Mouse (Mus musculus) forebrain, embryonic 16.5 days (tissue): ENCODE data around the gene Prkar2a. TPM values are rescaled to one million over a fixed set of nuclear protein-coding genes. Genes with fewer than 3 reads are reported as not detected.

ENCODE experiments used
- ATAC-seq: fragments of 200-750 bp; cut with Nextera tagmentation; 2 replicates; pipeline ENCODE4 v1.8.0; 2017; ENCODE audit warnings: mild to moderate bottlenecking, moderate library complexity
- H3K27ac ChIP-seq: fragments of 300-500 bp; sonication (generic); 2 replicates; pipeline ENCODE4 v1.5.1; 2014; ENCODE audit warnings: low read length, control low read depth
- H3K27me3 ChIP-seq: fragments of 300-500 bp; sonication (generic); replicated peaks from 2 replicates; pipeline ENCODE4 v1.6.1; 2014; ENCODE audit warnings: low read length; ENCODE audit not compliant: control insufficient read depth, insufficient read depth
- H3K36me3 ChIP-seq: fragments of 300-500 bp; sonication (generic); 2 replicates; pipeline ENCODE4 v1.6.1; 2014; ENCODE audit not compliant: control insufficient read depth, insufficient read depth
- H3K4me1 ChIP-seq: fragments of 300-500 bp; sonication (generic); replicated peaks from 2 replicates; pipeline ENCODE4 v1.6.1; 2014; ENCODE audit warnings: low read length; ENCODE audit not compliant: control insufficient read depth, insufficient read depth
- H3K4me2 ChIP-seq: fragments of 300-500 bp; sonication (generic); 2 replicates; pipeline ENCODE4 v1.6.1; 2014; ENCODE audit warnings: mild to moderate bottlenecking, low read length, control low read depth
- H3K4me3 ChIP-seq: fragments of 300-500 bp; sonication (generic); replicated peaks from 2 replicates; pipeline ENCODE4 v1.5.1; 2014; ENCODE audit warnings: mild to moderate bottlenecking, low read length, control low read depth
- H3K9ac ChIP-seq: fragments of 300-500 bp; sonication (generic); replicated peaks from 2 replicates; pipeline ENCODE4 v1.6.1; 2014; ENCODE audit warnings: low read depth, low read length, control low read depth
- H3K9me3 ChIP-seq: fragments of 300-500 bp; sonication (generic); 2 replicates; pipeline ENCODE4 v1.6.1; 2016; ENCODE audit warnings: low read length; ENCODE audit not compliant: control insufficient read depth
- whole genome bisulfite sequencing: fragments of 180-500 bp; shearing (Covaris S2); extraction: QIAGEN DNeasy Blood & Tissue Kit; methylation state at CpG from one replicate; pipeline ENCODE4 v1.1.7; 2014; 5-methylcytosine and 5-hydroxymethylcytosine counted together
- polyA plus RNA-seq: library from polyadenylated mRNA; unstranded; fragments of >200 nt; fragmentation: Nextera tagmentation; extraction: Ambion mirVana; gene quantifications from 2 replicates; pipeline ENCODE4 v1.2.1, GENCODE M21; 2015

The Prkar2a gene
- polyA plus RNA-seq, 1 experiment from 2014 or later: 41.3 TPM

- Histone ChIP-seq H3K4me3 (no peak overlapping the region), H3K4me2 (no peak overlapping the region), H3K9me3 (no peaks in the 10 kb centered on the region), H3K9ac (no peak overlapping the region), H3K27ac (no peak overlapping the region), H3K4me1 (no peaks in the 10 kb centered on the region; the same call in 1 of the 2 replicates), H3K27me3 (no peaks in the 10 kb centered on the region), H3K36me3 (no peaks in the 10 kb centered on the region)
- no peak for ATAC-seq
- WGBS: 35% methylated on average over 6 of the region's 6 CpGs
These were observed 68.3 kb downstream of the Prkar2a start for GRCm38 (mm10) chr9:108757406-108757805.

GRCm38 (mm10) chr9:108759121-108759520 lies 70.0 kb downstream of the Prkar2a start:
- Histone ChIP-seq H3K9ac (no peak overlapping the region), H3K36me3 (no peaks in the 10 kb centered on the region), H3K4me3 (no peak overlapping the region), H3K27me3 (no peaks in the 10 kb centered on the region), H3K27ac (no peak overlapping the region), H3K4me2 (no peak overlapping the region), H3K9me3 (no peaks in the 10 kb centered on the region), H3K4me1 (no peaks in the 10 kb centered on the region)
- ATAC-seq: no peak
- WGBS: 96% methylated on average over 20 of the region's 20 CpGs

- WGBS: 56% methylated on average over 2 of the region's 2 CpGs
- no peak for ATAC-seq
- H3K9ac ChIP-seq: no peak overlapping the region
These were observed 70.7 kb downstream of the Prkar2a start for GRCm38 (mm10) chr9:108759805-108760204.

GRCm38 (mm10) chr9:108761561-108761960 lies 72.4 kb downstream of the Prkar2a start:
- no peak overlapping the region for H3K4me3 ChIP-seq
- no peak for ATAC-seq
- H3K36me3 ChIP-seq: no peaks in the 10 kb centered on the region

More at GRCm38 (mm10) chr9:108759805-108760204, 70.7 kb downstream of the Prkar2a start:
- Histone ChIP-seq H3K27me3 (no peaks in the 10 kb centered on the region), H3K36me3 (no peaks in the 10 kb centered on the region), H3K4me1 (no peaks in the 10 kb centered on the region), H3K4me2 (no peak overlapping the region), H3K27ac (no peak overlapping the region), H3K4me3 (no peak overlapping the region), H3K9me3 (no peaks in the 10 kb centered on the region)

GRCm38 (mm10) chr9:108764971-108765370 lies 75.9 kb downstream of the Prkar2a start:
- H3K27ac ChIP-seq: no peak overlapping the region
- no peak overlapping the region for H3K4me3 ChIP-seq
- ATAC-seq: no peak
- WGBS: 81% methylated on average over 10 of the region's 10 CpGs
- no peak overlapping the region for H3K4me2 ChIP-seq
- H3K27me3 ChIP-seq: no peaks in the 10 kb centered on the region
- H3K9ac ChIP-seq: no peak overlapping the region
- H3K4me1 ChIP-seq: no peaks in the 10 kb centered on the region
- no peaks in the 10 kb centered on the region for H3K36me3 ChIP-seq
- no peaks in the 10 kb centered on the region for H3K9me3 ChIP-seq

More at GRCm38 (mm10) chr9:108761561-108761960, 72.4 kb downstream of the Prkar2a start:
- H3K27me3 ChIP-seq: no peaks in the 10 kb centered on the region
- no peaks in the 10 kb centered on the region for H3K4me1 ChIP-seq
- no peak overlapping the region for H3K4me2 ChIP-seq
- H3K27ac ChIP-seq: no peak overlapping the region
- H3K9me3 ChIP-seq: no peaks in the 10 kb centered on the region
- H3K9ac ChIP-seq: no peak overlapping the region

DNA sequence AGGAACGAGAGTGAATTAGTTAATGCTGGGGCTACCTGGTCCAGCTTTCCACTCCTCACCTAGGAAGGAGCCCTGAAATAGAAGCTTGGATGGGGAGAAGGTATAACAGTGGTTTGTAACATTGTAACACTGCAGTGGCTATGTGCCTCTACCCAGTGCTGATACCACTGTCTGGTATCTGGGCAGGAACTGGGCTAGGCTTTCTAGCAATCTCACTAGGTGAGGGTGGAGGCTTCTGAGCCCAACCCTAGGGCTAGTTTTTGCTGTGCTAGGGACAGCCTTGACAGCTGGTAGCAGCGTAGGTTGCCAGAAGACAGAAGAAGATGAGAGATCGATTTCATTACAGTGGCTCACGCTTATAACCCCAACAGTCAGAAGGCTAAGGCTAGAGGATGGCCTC lies 87.5 kb downstream of the Prkar2a start:
- no peak overlapping the region for H3K4me2 ChIP-seq
- WGBS: 89% methylated on average over 4 of the region's 4 CpGs
- no peaks in the 10 kb centered on the region for H3K9me3 ChIP-seq
- no peaks in the 10 kb centered on the region for H3K27me3 ChIP-seq
- H3K27ac ChIP-seq: no peak overlapping the region
- 0 out of 2 replicates have a peak, but pooled peaks cover 2% of the 10 kb centered on the region for H3K4me1 ChIP-seq
- no peak overlapping the region for H3K4me3 ChIP-seq
- H3K36me3 ChIP-seq: no peaks in the 10 kb centered on the region
- ATAC-seq: no peak
- H3K9ac ChIP-seq: no peak overlapping the region

DNA sequence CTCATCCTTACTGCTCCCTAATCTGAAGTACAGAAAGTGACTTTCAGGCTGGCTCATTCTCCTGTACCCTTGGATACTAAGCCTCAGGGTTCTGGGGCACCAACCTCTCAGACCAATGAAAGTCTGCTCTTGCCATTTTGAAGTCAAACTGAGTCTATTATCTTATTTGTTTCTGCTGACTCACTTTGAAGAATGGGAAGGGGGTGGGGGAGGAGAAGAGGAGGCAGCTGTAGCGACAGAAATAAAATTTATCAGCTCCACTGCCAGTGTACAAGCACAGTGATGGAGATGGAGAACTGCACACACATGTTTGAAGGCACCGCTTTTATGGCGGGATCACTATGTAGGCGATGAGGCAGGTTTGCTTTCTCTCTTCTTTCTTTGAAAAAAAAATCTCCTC lies 88.2 kb downstream of the Prkar2a start:
- H3K4me3 ChIP-seq: no peak overlapping the region
- WGBS: 81% methylated on average over 4 of the region's 4 CpGs
- H3K9ac ChIP-seq: no peak overlapping the region
- H3K4me1 ChIP-seq: 0 out of 2 replicates have a peak, but pooled peaks cover 2% of the 10 kb centered on the region
- H3K9me3 ChIP-seq: no peaks in the 10 kb centered on the region
- H3K27me3 ChIP-seq: no peaks in the 10 kb centered on the region
- no peak overlapping the region for H3K4me2 ChIP-seq
- no peaks in the 10 kb centered on the region for H3K36me3 ChIP-seq
- H3K27ac ChIP-seq: no peak overlapping the region
- ATAC-seq: no peak

DNA sequence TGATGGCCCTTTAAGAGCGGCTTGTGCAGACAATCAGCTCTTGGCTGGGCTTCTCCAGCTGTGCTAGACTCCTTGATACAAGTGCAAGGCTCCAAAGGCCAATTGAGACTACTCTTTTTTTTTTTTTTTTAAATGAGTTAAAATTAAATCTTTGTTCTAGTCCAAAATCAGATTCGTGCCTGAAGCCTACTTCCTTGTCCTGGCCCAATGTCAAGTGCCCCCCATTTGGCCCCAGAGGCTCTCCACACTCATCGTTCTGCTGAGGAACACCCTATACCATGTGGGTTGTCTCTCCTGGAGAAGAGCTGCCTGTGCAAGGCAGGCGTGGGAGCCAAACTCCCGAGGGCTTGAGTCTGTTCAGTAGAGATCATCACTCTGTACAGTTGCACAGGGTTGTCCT lies 91.8 kb downstream of the Prkar2a start:
- Histone ChIP-seq H3K36me3 (no peaks in the 10 kb centered on the region), H3K9ac (no peak overlapping the region), H3K9me3 (no peaks in the 10 kb centered on the region), H3K27me3 (no peaks in the 10 kb centered on the region), H3K4me1 (peaks cover 12% of the 10 kb centered on the region), H3K27ac (no peak overlapping the region), H3K4me3 (no peak overlapping the region), H3K4me2 (no peak overlapping the region)
- no peak for ATAC-seq
- WGBS: 70% methylated on average over 5 of the region's 5 CpGs

- peaks cover 20% of the 10 kb centered on the region for H3K4me1 ChIP-seq
- H3K27ac ChIP-seq: no peak overlapping the region
- no peaks in the 10 kb centered on the region for H3K9me3 ChIP-seq
- WGBS: 85% methylated on average over 4 of the region's 4 CpGs
- no peaks in the 10 kb centered on the region for H3K27me3 ChIP-seq
- no peak for ATAC-seq
- H3K36me3 ChIP-seq: no peaks in the 10 kb centered on the region
- no peak overlapping the region for H3K4me3 ChIP-seq
- H3K9ac ChIP-seq: no peak overlapping the region
- no peak overlapping the region for H3K4me2 ChIP-seq
These were observed 92.8 kb downstream of the Prkar2a start for GRCm38 (mm10) chr9:108781891-108782290.
